Mouse (Mus musculus): ENCODE data around the gene Tmem258.

DNA sequence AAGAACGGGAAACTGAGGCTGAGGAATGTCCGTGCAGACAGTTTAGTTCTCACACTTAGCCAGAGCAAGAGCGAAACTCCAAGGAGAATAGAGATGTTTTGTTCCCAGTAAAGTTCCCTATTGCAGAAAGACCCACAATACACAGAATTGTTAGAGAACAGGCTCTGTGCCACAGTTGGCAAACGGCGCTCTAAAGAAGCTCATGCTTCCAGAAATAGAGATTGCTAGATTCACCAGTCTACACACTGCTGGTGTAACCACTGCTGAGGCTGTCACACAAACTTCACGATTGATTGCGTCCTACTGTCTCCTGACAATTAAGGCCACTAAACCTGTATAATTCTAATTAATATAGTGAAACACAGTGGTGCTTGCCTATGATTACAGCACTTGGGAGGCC is 22.6 kb upstream of the Tmem258 start:
- TF ChIP-seq CTCF (IDR thresholded peaks at IDR 0.05; ENCODE audit: extremely low read depth, insufficient read depth, low read length) (no peak), POLR2A (IDR thresholded peaks at IDR 0.05; ENCODE audit: extremely low read depth, insufficient read depth, low read length) (no peak)

Data from cortical plate, adult 2 months (tissue).